Mouse (Mus musculus) Patski (cell line): ENCODE measurements around the gene Paip2b. TPM values are rescaled to one million over a fixed set of nuclear protein-coding genes. Genes with fewer than 3 reads are reported as not detected.
A peak's percentile ranks its signal among the peaks of the same experiment; 100 is the strongest.
"Not testable (repeated sequence)": the region's sequence is repeated elsewhere in the genome, so short reads cannot be mapped to it uniquely, and the experiment has no call there.

Experiments used
- ATAC-seq: fragments of 100-300 bp; one replicate; pipeline ENCODE4 v1.8.0; 2021
- CTCF ChIA-PET: fragments of 350-600 bp; sonication (Branson Sonifier 250); formaldehyde crosslinking; loops from one replicate; lab custom pipeline; 2022; ENCODE audit warnings: inconsistent platforms; lab: Charles Lee
- POLR2A ChIA-PET: fragments of 350-600 bp; sonication (Branson Sonifier 250); formaldehyde crosslinking; loops from one replicate; lab custom pipeline; 2022; ENCODE audit warnings: antibody characterized with exemption, inconsistent platforms; lab: Charles Lee
- DNase-seq: peaks from one replicate; pipeline ENCODE4 v3.0.0-alpha.2; 2011; ENCODE audit warnings: low read depth, low spot score
- H3K27me3 ChIP-seq: fragments of 371-371 bp; one replicate; pipeline ENCODE4 v1.5.1; 2021
- CTCF ChIP-seq: fragments of 100-300 bp; IDR thresholded peaks from one replicate; pipeline ENCODE4 v1.5.1; 2021
- in situ Hi-C: fragments of 300-500 bp; cut with MboI; formaldehyde crosslinking; loops from 3 replicates; pipeline ENCODE4 v1.11.1; 2018; ENCODE audit warnings: low pct_unique_long_range_greater_than_20kb, mixed read lengths
- polyA plus RNA-seq: library from polyadenylated mRNA; unstranded; gene quantifications from one replicate; pipeline ENCODE4 v1.2.3, GENCODE M21; 2021

Gene Paip2b
- polyA plus RNA-seq, 1 experiment from 2014 or later: 36.6 TPM

DNA sequence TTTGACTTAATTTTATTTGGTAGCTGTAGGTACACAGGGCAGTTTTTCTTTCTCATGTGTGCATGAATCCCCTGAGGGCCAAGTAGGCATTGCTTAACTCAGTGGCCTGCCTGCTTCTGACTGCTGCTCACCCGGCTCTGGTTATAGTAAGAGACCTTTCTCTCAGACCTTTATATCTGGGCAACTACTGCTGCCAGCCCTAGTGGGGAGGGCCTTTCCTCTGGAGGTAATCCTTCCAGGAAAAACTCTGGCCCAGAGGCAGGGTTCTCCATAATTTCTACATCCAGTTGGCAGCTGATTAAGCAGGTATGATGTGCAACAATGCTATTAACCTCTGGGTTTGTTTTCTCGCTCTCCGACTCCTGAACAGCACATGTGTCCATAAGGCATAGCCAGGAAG, 28.7 kb downstream of the Paip2b start:
- POLR2A ChIA-PET: interaction anchor here (0.5 kb wide), 1 partner anchor 67 kb away, joined by 3 read pairs; no protein-coding TSS in a partner anchor
- in situ Hi-C loops: no loop called here

DNA sequence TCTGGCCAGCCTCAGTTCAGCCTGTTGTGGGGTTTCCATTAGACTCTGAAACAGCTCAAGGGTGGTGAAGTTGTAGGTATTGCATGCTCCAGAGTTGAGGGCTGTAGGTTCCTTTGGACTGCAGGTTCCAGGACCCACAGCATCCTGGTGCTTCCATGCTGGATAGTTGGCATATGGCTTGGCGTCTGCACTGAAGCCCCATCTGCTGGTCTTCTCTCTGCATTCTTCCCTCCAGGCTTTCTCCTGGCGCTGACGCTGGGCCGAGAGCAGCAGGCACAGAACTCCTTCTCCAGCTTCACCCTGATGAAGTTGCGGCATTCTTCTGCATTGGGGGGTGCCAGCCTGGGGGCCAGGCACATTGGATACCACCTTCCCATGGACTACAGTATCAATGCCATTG, 29.5 kb downstream of the Paip2b start:
- in situ Hi-C loops: no loop called here
- POLR2A ChIA-PET: no interaction called here
- ATAC-seq (no peak), DNase-seq (no peak)
- no peaks in the 10 kb centered on the region for H3K27me3 ChIP-seq
- TF ChIP-seq CTCF: no peak
- CTCF ChIA-PET: interaction anchor here (0.7 to 1.4 kb wide), 3 partner anchors 9 to 26 kb away, joined by 3 to 4 read pairs (median 4); partner anchors contain the start of gene Tex261

More for the DNA sequence above, 28.7 kb downstream of the Paip2b start:
- DNase-seq (no peak), ATAC-seq (no peak)
- CTCF ChIA-PET: interaction anchor here (0.6 to 2.8 kb wide), 3 partner anchors 8 to 29 kb away, joined by 4 to 7 read pairs (median 4); partner anchors contain the start of genes Paip2b and Tex261
- H3K27me3 ChIP-seq: no peaks in the 10 kb centered on the region
- TF ChIP-seq CTCF: no peak

DNA sequence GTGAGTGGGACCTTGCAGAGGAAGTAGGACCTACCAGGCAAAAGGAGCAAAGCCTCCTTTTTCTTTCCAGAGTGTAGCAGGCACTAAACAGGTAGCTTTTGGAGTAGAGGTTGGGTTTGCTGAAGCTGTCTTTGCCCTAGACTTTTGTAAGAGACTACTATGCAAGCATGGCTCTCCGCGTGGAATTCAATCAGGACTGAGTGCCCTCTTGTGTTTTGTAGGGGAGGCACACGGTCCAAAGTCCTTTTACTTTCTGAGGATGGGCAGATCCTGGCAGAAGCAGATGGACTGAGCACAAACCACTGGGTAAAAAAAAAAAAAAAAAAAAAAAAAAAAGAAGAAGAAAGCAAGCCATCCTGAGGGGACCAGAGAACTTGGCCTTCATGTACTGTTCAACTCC, 34.9 kb downstream of the Paip2b start:
- ChIA-PET POLR2A (interaction anchor here (1.0 to 1.4 kb wide), 2 partner anchors 9 kb away, joined by 4 to 5 read pairs; no protein-coding TSS in a partner anchor), CTCF (interaction anchor here (1.3 kb wide), 1 partner anchor 14 kb away, joined by 5 read pairs; no protein-coding TSS in a partner anchor)
- DNase-seq: no peak
- H3K27me3 ChIP-seq: no peaks in the 10 kb centered on the region
- in situ Hi-C loops: no loop called here
- no peak for TF ChIP-seq CTCF
- ATAC-seq: no peak

DNA sequence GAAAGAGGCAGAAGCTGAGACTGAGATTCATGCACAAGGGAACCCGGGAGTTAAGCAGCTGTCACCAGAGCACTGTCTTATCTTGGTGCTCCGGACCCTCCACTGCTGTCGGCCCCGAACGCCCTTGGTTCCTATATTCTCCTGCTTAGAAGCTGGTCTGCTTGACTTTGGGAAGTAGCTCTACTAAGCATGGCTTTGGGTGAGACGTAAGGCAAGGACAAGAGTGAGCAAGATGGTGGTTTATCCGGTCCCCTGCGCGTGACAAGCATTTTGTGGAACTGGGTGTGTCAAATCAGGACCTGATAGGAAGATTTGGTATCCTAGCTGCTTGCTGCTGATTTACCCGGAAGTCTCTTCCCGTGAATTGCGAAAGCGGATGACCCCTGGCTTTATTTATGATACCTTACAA, 36.0 kb downstream of the Paip2b start:
- ChIA-PET POLR2A (interaction anchor here (1.4 kb wide), 2 partner anchors 10 to 20 kb away, joined by 3 to 5 read pairs; no protein-coding TSS in a partner anchor), CTCF (interaction anchor here (1.1 kb wide), 1 partner anchor 15 kb away, joined by 3 read pairs; no protein-coding TSS in a partner anchor)
- no peak for DNase-seq
- ATAC-seq: peak; percentile 14
- no peak for TF ChIP-seq CTCF
- in situ Hi-C loops: no loop called here
- no peaks in the 10 kb centered on the region for H3K27me3 ChIP-seq

DNA sequence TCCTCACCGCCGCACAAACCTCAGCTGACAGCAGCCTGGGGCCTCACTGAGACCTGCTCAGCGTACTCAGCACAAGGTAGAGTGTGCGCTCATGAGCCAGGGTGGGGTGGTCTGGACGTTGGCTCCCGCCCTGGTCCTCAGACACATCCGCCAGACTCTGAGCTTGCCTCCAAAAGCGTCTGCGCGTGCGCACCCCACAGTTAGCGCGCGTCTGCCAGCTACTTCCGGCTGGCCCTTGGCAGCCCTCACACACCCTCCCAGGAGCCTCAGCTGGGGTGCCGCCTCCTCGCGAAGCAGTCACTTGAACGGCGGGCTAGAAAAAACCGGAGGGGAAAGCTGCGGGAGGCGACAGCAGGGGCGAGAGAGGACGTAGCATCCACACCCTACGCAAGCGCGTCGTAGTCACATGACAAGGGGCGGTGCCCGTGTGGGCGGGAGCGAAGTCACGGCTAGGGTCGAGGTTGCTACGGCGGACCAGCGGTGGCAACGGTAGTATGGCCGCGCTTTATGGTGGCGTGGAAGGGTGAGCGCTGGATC, 36.7 kb downstream of the Paip2b start, which contains the start of gene Nagk:
Gene Nagk, plus strand, starts transcription at position 223 of the 537 bp plus-strand sequence.
- DNase-seq (peak; percentile 72), ATAC-seq (peak; percentile 85)
- in situ Hi-C loops: no loop called here
- TF ChIP-seq CTCF: no peak
- no peaks in the 10 kb centered on the region for H3K27me3 ChIP-seq
- CTCF ChIA-PET: interaction anchor here (1.1 to 1.4 kb wide), 2 partner anchors 16 to 119 kb away, joined by 3 to 4 read pairs; no protein-coding TSS in a partner anchor
- POLR2A ChIA-PET: interaction anchor here (1.4 kb wide), 1 partner anchor 21 kb away, joined by 3 read pairs; no protein-coding TSS in a partner anchor

DNA sequence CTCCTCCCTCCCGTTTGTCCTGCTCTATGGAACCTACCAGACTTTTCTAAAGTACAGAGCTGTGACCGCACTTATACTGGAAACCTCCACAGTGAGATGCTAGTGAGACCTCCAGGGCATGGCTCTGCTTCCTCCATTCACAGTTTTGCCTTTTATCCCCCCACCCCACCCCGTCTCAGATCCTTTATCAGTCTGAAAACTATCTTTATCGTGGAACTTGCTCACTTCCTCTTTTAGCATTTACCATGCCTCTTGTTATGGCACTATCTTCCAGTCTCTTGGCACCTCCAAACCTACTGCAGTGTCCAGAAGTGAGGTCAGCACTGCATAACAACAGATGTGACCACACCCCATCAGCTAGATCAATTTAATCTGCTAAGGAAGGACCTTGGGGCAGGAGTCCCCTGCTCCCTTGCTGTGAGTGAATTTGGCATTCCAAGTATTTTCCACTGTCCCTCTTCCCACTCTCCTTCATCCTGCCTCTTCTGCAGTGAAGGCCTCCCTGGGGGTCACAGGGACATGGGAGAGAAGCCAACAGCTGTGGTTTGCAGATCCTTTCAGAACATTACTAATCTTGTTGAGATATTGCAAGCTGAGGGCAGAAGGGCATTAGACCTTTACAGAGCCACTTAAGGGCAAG, 40.2 kb downstream of the Paip2b start:
- in situ Hi-C loops: no loop called here
- POLR2A ChIA-PET: no interaction called here
- CTCF ChIA-PET: interaction anchor here (0.9 to 2.0 kb wide), 4 partner anchors 9 to 16 kb away, joined by 3 to 8 read pairs (median 4); partner anchors contain the start of gene Tex261
- no peaks in the 10 kb centered on the region for H3K27me3 ChIP-seq
- ATAC-seq (no peak), DNase-seq (no peak)
- TF ChIP-seq CTCF: no peak

DNA sequence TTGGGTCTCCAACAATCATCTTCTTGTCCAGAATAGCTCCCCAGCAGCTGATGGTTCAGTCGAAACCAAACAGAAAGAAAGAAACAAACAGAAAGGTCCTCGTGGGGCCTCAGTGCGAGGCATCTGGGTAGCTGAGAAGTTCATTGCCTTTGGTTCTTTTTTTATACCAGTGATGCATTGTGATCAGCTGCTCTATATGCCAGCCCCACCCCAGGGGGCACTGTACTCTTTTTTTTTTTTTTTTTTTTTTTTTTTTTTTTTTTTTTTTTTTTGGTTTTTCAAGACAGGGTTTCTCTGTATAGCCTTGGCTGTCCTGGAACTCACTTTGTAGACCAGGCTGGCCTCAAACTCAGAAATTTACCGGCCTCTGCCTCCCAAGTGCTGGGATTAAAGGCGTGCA, 41.0 kb downstream of the Paip2b start:
- DNase-seq, in situ Hi-C loops, ATAC-seq, POLR2A ChIA-PET, H3K27me3 ChIP-seq: not testable (repeated sequence)
- CTCF ChIA-PET: interaction anchor here (0.9 to 2.0 kb wide), 2 partner anchors 12 to 15 kb away, joined by 3 to 8 read pairs; partner anchors contain the start of gene Tex261

DNA sequence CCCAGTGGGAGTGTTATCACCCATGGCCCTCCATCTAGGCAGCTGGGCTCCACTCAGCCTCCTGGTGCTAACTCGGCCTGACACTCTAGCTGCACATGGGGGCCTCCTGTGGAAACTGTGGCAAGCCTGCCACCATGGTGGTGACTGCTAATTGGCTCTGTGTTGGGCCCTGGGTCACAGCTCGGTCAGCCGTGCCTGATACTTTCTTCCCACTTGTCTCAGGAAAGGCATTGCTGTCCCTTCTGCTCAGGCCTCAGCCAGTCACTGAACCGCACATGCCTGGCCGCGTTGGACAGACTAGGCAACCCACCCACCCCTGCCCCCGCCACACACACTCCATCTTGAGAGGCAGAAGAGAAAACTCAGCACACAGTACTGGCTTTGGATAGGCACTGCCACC, 43.0 kb downstream of the Paip2b start:
- no peaks in the 10 kb centered on the region for H3K27me3 ChIP-seq
- DNase-seq (no peak), ATAC-seq (no peak)
- TF ChIP-seq CTCF: no peak
- in situ Hi-C loops: no loop called here
- ChIA-PET CTCF (no interaction called here), POLR2A (interaction anchor here (0.6 to 1.0 kb wide), 2 partner anchors 19 to 103 kb away, joined by 3 read pairs; no protein-coding TSS in a partner anchor)

DNA sequence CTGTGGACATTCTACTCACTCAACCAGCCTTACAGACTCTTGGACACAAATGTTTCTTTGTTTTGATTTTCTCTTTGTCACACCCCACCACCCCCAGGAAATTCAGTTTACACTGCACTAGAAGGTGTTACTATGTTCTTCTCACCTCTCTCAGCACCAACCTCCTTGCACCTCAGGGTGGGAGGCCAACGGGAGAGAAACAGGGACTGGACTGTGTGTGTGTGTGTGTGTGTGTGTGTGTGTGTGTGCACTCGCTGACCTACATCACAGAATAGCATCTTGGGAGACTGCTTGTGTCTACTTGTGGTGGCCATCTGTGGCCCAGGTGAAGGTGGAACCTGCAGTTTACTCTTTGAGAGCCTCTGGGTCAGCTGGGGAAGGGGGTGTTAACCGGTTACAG, 45.1 kb downstream of the Paip2b start:
- no peaks in the 10 kb centered on the region for H3K27me3 ChIP-seq
- ChIA-PET POLR2A (no interaction called here), CTCF (interaction anchor here (0.7 to 1.5 kb wide), 2 partner anchors 8 to 11 kb away, joined by 3 to 7 read pairs; no protein-coding TSS in a partner anchor)
- TF ChIP-seq CTCF: no peak
- ATAC-seq (no peak), DNase-seq (no peak)
- in situ Hi-C loops: no loop called here

DNA sequence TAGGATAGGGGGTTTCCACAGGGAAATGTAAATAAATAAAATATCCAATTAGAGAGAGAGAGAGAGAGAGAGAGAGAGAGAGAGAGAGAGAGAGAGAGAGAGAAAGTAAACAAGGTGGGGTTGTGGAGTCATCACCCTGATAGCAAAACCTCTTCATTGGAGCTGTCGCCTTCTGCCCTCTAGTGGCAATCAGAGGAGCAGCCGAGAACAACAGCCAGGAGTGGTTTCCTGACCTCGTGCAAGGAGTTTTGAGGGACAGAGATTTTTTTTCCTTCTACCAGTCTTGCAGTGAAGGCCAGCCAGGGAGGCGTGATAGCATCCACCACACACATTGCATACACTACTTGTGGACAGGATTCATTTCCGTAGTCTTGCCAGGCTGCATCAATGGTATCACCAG, 52.5 kb downstream of the Paip2b start:
- no peaks in the 10 kb centered on the region for H3K27me3 ChIP-seq
- no peak for DNase-seq
- in situ Hi-C loops: loop anchor here (5.0 kb wide), 1 partner anchor 87 kb away; no protein-coding TSS in a partner anchor
- CTCF ChIA-PET: interaction anchor here (0.9 to 1.1 kb wide), 5 partner anchors 8 to 20 kb away, joined by 3 to 7 read pairs (median 4); no protein-coding TSS in a partner anchor
- ATAC-seq: no peak
- POLR2A ChIA-PET: no interaction called here
- no peak for TF ChIP-seq CTCF
